Mouse (Mus musculus): ENCODE results near the gene Tgfb3. TPM values are rescaled to one million over a fixed set of nuclear protein-coding genes. Genes with fewer than 3 reads are reported as not detected.
A peak's percentile ranks its signal among the peaks of the same experiment; 100 is the strongest.

The Tgfb3 gene
- polyA plus RNA-seq, 1 experiment from 2014 or later: 7.0 TPM

DNA sequence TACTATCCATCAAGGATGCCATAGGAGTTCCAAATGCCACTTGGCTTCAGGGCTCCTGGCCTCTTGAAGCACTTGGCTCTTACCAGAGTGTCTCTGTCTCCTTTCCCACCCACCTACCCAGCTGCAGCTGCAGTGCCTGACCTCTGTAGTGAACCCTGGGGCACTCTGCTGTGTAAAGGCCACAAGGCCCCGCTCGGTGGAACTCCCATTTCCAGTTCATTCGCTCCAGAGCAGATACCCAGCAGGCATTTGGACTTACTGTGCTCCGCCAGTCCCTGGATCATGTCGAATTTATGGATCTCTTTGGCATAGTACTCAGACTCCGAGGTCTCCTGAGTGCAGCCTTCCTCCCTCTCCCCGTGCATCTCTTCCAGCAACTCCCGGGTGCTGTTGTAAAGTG lies 1.5 kb downstream of the Tgfb3 start:
- Histone ChIP-seq H3K36me3 (no peaks in the 10 kb centered on the region), H3K27me3 (ENCODE audit: insufficient read depth, poor library complexity, severe bottlenecking) (peaks cover 50% of the 10 kb centered on the region), H3K4me1 (replicated peaks) (peaks cover 31% of the 10 kb centered on the region), H3K9me3 (no peaks in the 10 kb centered on the region), H3K27ac (peak overlapping the region; percentile 91), H3K4me3 (peak overlapping the region; percentile 70)
- DNase-seq (ENCODE audit: low spot score): peak; percentile 51
- 17% methylated on average over 8 of the region's 8 CpGs for WGBS

DNA sequence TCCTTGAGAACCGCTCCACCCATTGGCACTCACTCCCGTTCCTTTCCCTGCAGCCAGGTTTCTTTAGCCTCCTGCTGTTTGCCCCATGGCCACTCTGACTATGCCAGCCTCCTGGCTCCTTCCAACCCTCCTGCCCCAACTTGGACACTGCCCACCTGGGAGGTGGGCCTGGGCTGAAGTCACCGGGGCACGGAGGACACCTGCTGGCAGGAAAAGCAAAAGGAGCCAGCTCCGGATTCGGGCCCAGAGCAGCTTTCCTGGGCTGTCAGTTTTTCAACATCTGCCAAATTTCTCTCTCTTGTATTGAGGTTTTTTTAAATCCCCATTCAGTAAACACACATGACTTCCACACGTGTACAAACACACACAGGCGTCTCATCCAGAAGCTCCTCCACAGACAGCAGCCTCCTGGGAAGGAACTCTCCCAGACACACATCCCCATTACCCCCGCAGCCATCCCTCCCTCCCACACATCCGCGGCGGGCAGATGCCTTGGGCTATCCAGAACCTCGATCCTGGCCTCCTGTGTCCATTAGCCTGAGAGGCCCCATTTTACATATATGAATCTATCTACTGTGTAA lies 2.4 kb downstream of the Tgfb3 start:
- 8% methylated on average over 13 of the region's 13 CpGs for WGBS
- Histone ChIP-seq H3K4me1 (replicated peaks) (peaks cover 31% of the 10 kb centered on the region), H3K27me3 (ENCODE audit: insufficient read depth, poor library complexity, severe bottlenecking) (peaks cover 47% of the 10 kb centered on the region), H3K4me3 (peak overlapping the region; percentile 70), H3K9me3 (0 out of 2 replicates have a peak, but pooled peaks cover 2% of the 10 kb centered on the region), H3K36me3 (no peaks in the 10 kb centered on the region), H3K27ac (no peak overlapping the region)
- DNase-seq (ENCODE audit: low spot score): peak; percentile 15

DNA sequence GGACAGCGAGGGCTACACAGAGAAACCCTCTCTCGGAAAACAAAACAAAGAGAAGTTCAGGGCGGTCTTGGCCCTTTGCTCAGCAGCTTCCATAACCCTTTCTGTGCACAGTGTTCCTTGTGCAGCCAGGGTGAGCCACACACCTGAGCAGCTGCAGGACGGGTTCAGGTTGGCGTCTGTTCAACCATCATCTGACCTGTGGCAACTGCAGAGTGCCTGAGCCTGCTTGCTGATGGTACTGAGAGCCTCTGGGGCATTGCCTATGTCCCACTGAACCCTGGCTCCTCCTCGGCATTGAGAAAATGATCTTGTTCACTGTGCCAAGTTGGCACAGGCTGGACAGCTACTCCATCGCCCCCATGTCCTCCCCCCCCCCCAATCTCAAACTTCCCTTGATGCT lies 3.5 kb downstream of the Tgfb3 start:
- Histone ChIP-seq H3K4me3 (no peak overlapping the region), H3K27ac (no peak overlapping the region), H3K27me3 (ENCODE audit: insufficient read depth, poor library complexity, severe bottlenecking) (peaks cover 36% of the 10 kb centered on the region), H3K36me3 (no peaks in the 10 kb centered on the region), H3K9me3 (0 out of 2 replicates have a peak, but pooled peaks cover 2% of the 10 kb centered on the region), H3K4me1 (replicated peaks) (peaks cover 31% of the 10 kb centered on the region)
- DNase-seq (ENCODE audit: low spot score): no peak
- WGBS: 87% methylated on average over 7 of the region's 7 CpGs

GRCm38 (mm10) chr12:86074681-86075080 lies 4.2 kb downstream of the Tgfb3 start:
- Histone ChIP-seq H3K4me1 (replicated peaks) (peaks cover 31% of the 10 kb centered on the region), H3K9me3 (0 out of 2 replicates have a peak, but pooled peaks cover 2% of the 10 kb centered on the region)

GRCm38 (mm10) chr12:86071432-86071831 lies 7.4 kb downstream of the Tgfb3 start:
- Histone ChIP-seq H3K4me3 (no peak overlapping the region), H3K9me3 (0 out of 2 replicates have a peak, but pooled peaks cover 2% of the 10 kb centered on the region), H3K36me3 (0 out of 2 replicates have a peak, but pooled peaks cover 7% of the 10 kb centered on the region), H3K4me1 (replicated peaks) (peaks cover 10% of the 10 kb centered on the region), H3K27ac (no peak overlapping the region), H3K27me3 (ENCODE audit: insufficient read depth, poor library complexity, severe bottlenecking) (peaks cover 12% of the 10 kb centered on the region)
- 90% methylated on average over 6 of the region's 6 CpGs for WGBS
- DNase-seq (ENCODE audit: low spot score): no peak

More at GRCm38 (mm10) chr12:86074681-86075080, 4.2 kb downstream of the Tgfb3 start:
- Histone ChIP-seq H3K36me3 (no peaks in the 10 kb centered on the region), H3K27ac (no peak overlapping the region), H3K4me3 (no peak overlapping the region), H3K27me3 (ENCODE audit: insufficient read depth, poor library complexity, severe bottlenecking) (peaks cover 29% of the 10 kb centered on the region)
- WGBS: 88% methylated on average over 12 of the region's 12 CpGs
- no peak for DNase-seq (ENCODE audit: low spot score)

GRCm38 (mm10) chr12:86064796-86065195 lies 14.0 kb downstream of the Tgfb3 start:
- no peak overlapping the region for H3K27ac ChIP-seq
- no peak for DNase-seq (ENCODE audit: low spot score)
- H3K4me1 ChIP-seq (replicated peaks): no peaks in the 10 kb centered on the region
- H3K36me3 ChIP-seq: peaks cover 14% of the 10 kb centered on the region
- H3K4me3 ChIP-seq: no peak overlapping the region
- no peaks in the 10 kb centered on the region for H3K9me3 ChIP-seq
- H3K27me3 ChIP-seq (ENCODE audit: insufficient read depth, poor library complexity, severe bottlenecking): no peaks in the 10 kb centered on the region

GRCm38 (mm10) chr12:86059341-86059740 lies 19.5 kb downstream of the Tgfb3 start:
- DNase-seq (ENCODE audit: low spot score): no peak
- no peaks in the 10 kb centered on the region for H3K4me1 ChIP-seq (replicated peaks)
- H3K27me3 ChIP-seq (ENCODE audit: insufficient read depth, poor library complexity, severe bottlenecking): no peaks in the 10 kb centered on the region
- no peak overlapping the region for H3K4me3 ChIP-seq
- 88% methylated on average over 6 of the region's 6 CpGs for WGBS
- H3K9me3 ChIP-seq: no peaks in the 10 kb centered on the region
- no peak overlapping the region for H3K27ac ChIP-seq
- H3K36me3 ChIP-seq: peaks cover 19% of the 10 kb centered on the region

GRCm38 (mm10) chr12:86057516-86057915 lies 21.3 kb downstream of the Tgfb3 start:
- H3K36me3 ChIP-seq: peaks cover 19% of the 10 kb centered on the region
- H3K27ac ChIP-seq: no peak overlapping the region
- no peak for DNase-seq (ENCODE audit: low spot score)
- 83% methylated on average over 8 of the region's 8 CpGs for WGBS
- no peaks in the 10 kb centered on the region for H3K9me3 ChIP-seq
- H3K4me3 ChIP-seq: no peak overlapping the region
- no peaks in the 10 kb centered on the region for H3K4me1 ChIP-seq (replicated peaks)
- H3K27me3 ChIP-seq (ENCODE audit: insufficient read depth, poor library complexity, severe bottlenecking): no peaks in the 10 kb centered on the region

DNA sequence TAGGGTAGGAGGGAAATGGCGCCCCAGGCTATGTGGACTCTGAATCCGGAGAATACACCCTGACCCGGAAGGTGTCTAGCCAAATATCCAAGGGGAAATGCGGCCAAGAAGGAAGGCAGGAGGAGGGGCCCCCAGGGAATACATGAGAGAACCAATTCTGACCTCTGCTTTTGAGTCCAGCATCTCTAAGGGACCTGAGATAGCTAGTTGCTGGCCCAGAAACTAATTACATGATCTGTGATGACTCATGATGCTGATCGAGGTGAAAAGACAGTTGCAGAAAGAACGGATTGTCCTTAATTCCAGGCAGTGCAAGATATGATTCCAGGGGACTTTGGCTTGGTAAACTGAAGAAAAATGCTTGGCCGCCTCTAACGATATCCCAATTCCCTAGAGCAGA lies 21.9 kb downstream of the Tgfb3 start:
- H3K27me3 ChIP-seq (ENCODE audit: insufficient read depth, poor library complexity, severe bottlenecking): no peaks in the 10 kb centered on the region

DNA sequence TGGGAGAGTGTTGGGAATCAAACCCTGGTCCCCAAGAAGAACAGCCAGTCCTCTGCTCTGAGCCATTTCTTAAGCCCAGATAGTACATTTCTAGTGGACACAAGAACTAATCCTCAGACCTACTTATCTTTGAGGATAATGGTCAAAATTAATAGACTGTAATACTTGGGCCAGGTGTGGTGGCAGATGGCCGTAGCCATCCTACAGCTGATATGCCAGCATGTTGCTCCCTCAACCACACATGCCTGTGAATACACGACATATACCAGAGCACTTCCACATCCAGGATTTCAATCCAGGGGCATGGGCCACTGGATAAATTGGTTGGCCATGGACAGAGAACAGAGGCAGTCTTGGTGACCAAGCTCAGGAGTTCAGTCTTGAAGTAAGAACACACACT lies 23.5 kb downstream of the Tgfb3 start:
- H3K27ac ChIP-seq: no peak overlapping the region
- H3K36me3 ChIP-seq: peaks cover 12% of the 10 kb centered on the region
- 93% methylated on average over 2 of the region's 2 CpGs for WGBS
- H3K27me3 ChIP-seq (ENCODE audit: insufficient read depth, poor library complexity, severe bottlenecking): no peaks in the 10 kb centered on the region
- DNase-seq (ENCODE audit: low spot score): no peak
- H3K4me1 ChIP-seq (replicated peaks): no peaks in the 10 kb centered on the region
- H3K4me3 ChIP-seq: no peak overlapping the region
- no peaks in the 10 kb centered on the region for H3K9me3 ChIP-seq

More for the DNA sequence above, 21.9 kb downstream of the Tgfb3 start:
- no peaks in the 10 kb centered on the region for H3K9me3 ChIP-seq
- no peak overlapping the region for H3K4me3 ChIP-seq
- WGBS: 91% methylated on average over 8 of the region's 8 CpGs
- DNase-seq (ENCODE audit: low spot score): no peak
- peaks cover 15% of the 10 kb centered on the region for H3K36me3 ChIP-seq
- no peak overlapping the region for H3K27ac ChIP-seq
- no peaks in the 10 kb centered on the region for H3K4me1 ChIP-seq (replicated peaks)

DNA sequence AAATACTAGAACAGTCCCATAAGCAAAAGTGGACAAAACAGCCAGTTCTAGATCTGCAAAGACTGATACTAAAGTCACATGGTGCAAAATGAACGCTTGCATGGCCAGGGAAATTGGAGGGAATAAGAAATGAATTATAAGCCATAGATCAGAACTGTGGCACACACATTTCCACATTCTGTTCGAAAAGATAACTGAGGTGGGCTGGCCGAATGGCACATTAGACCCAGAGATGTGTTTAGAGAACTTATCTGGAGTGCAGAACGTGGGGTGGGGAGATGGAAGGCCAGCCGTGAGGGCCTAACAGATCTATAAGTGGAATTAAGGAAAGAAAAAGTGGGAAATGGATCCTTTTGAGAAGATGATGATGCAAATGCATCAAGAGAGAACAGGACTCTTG lies 27.4 kb downstream of the Tgfb3 start:
- no peak for DNase-seq (ENCODE audit: low spot score)
- H3K4me1 ChIP-seq (replicated peaks): peaks cover 11% of the 10 kb centered on the region
- H3K27ac ChIP-seq: no peak overlapping the region
- H3K9me3 ChIP-seq: no peaks in the 10 kb centered on the region
- WGBS: 93% methylated on average over 5 of the region's 5 CpGs
- H3K36me3 ChIP-seq: peaks cover 5% of the 10 kb centered on the region; the same call in 1 of the 2 replicates
- 0 out of 2 replicates have a peak, but pooled peaks cover 5% of the 10 kb centered on the region for H3K27me3 ChIP-seq (ENCODE audit: insufficient read depth, poor library complexity, severe bottlenecking)
- no peak overlapping the region for H3K4me3 ChIP-seq

- peaks cover 11% of the 10 kb centered on the region for H3K4me1 ChIP-seq (replicated peaks)
- 84% methylated on average over 6 of the region's 6 CpGs for WGBS
- DNase-seq (ENCODE audit: low spot score): no peak
- no peak overlapping the region for H3K27ac ChIP-seq
- 0 out of 2 replicates have a peak, but pooled peaks cover 5% of the 10 kb centered on the region for H3K27me3 ChIP-seq (ENCODE audit: insufficient read depth, poor library complexity, severe bottlenecking)
- no peaks in the 10 kb centered on the region for H3K36me3 ChIP-seq
- H3K9me3 ChIP-seq: no peaks in the 10 kb centered on the region
- no peak overlapping the region for H3K4me3 ChIP-seq
Observed at GRCm38 (mm10) chr12:86049813-86050212, 29.0 kb downstream of the Tgfb3 start.

GRCm38 (mm10) chr12:86047376-86047775 lies 31.5 kb downstream of the Tgfb3 start:
- Histone ChIP-seq H3K27me3 (ENCODE audit: insufficient read depth, poor library complexity, severe bottlenecking) (0 out of 2 replicates have a peak, but pooled peaks cover 5% of the 10 kb centered on the region), H3K36me3 (peaks cover 14% of the 10 kb centered on the region), H3K9me3 (0 out of 2 replicates have a peak, but pooled peaks cover 10% of the 10 kb centered on the region), H3K4me1 (replicated peaks) (peaks cover 11% of the 10 kb centered on the region), H3K4me3 (no peak overlapping the region), H3K27ac (no peak overlapping the region)
- 89% methylated on average over 8 of the region's 8 CpGs for WGBS
- DNase-seq (ENCODE audit: low spot score): no peak

Measured in hindbrain, embryonic 10.5 days (tissue).